Mouse (Mus musculus) limb, embryonic 15.5 days (tissue): ENCODE data around the gene Chst8. TPM values are rescaled to one million over a fixed set of nuclear protein-coding genes. Genes with fewer than 3 reads are reported as not detected.
A peak's percentile ranks its signal among the peaks of the same experiment; 100 is the strongest.

Experiments used
- ATAC-seq: fragments of 200-750 bp; cut with Nextera tagmentation; 2 replicates; pipeline ENCODE4 v1.8.0; 2017; ENCODE audit warnings: low read depth, moderate TSS enrichment; ENCODE audit not compliant: insufficient number of reproducible peaks, low FRiP score, low TSS enrichment
- H3K27ac ChIP-seq: fragments of 300-500 bp; sonication (generic); 2 replicates; pipeline ENCODE4 v1.5.1; 2015; ENCODE audit warnings: moderate library complexity, mild to moderate bottlenecking, inconsistent platforms
- H3K27me3 ChIP-seq: fragments of 300-500 bp; sonication (generic); 2 replicates; pipeline ENCODE4 v1.6.1; 2015; ENCODE audit warnings: inconsistent platforms
- H3K36me3 ChIP-seq: fragments of 300-500 bp; sonication (generic); 2 replicates; pipeline ENCODE4 v1.6.1; 2015; ENCODE audit warnings: inconsistent platforms
- H3K4me1 ChIP-seq: fragments of 300-500 bp; sonication (generic); 2 replicates; pipeline ENCODE4 v1.6.1; 2015; ENCODE audit warnings: inconsistent platforms
- H3K4me2 ChIP-seq: fragments of 300-500 bp; sonication (generic); 2 replicates; pipeline ENCODE4 v1.6.1; 2015; ENCODE audit warnings: mild to moderate bottlenecking, inconsistent platforms
- H3K4me3 ChIP-seq: fragments of 300-500 bp; sonication (generic); 2 replicates; pipeline ENCODE4 v1.5.1; 2015; ENCODE audit warnings: mild to moderate bottlenecking, inconsistent platforms
- H3K9ac ChIP-seq: fragments of 300-500 bp; sonication (generic); 2 replicates; pipeline ENCODE4 v1.6.1; 2015; ENCODE audit warnings: inconsistent platforms
- H3K9me3 ChIP-seq: fragments of 300-500 bp; sonication (generic); 2 replicates; pipeline ENCODE4 v1.6.1; 2016; ENCODE audit warnings: inconsistent platforms
- WGBS: fragments of 180-500 bp; shearing (Covaris S2); methylation state at CpG from one replicate; pipeline ENCODE4 v1.1.7; 2015; 5-methylcytosine and 5-hydroxymethylcytosine counted together
- polyA plus RNA-seq: library from polyadenylated mRNA; unstranded; fragments of >200 nt; fragmentation: Nextera tagmentation; extraction: Ambion mirVana; gene quantifications from 2 replicates; pipeline ENCODE4 v1.2.1, GENCODE M21; 2015

Gene Chst8
- polyA plus RNA-seq, 1 experiment from 2014 or later = 1.2 TPM

- Histone ChIP-seq H3K27ac (no peak overlapping the region), H3K4me2 (no peak overlapping the region), H3K4me1 (no peaks in the 10 kb centered on the region), H3K9me3 (no peaks in the 10 kb centered on the region), H3K27me3 (no peaks in the 10 kb centered on the region), H3K4me3 (no peak overlapping the region), H3K36me3 (no peaks in the 10 kb centered on the region), H3K9ac (no peak overlapping the region)
- ATAC-seq = no peak
- WGBS = 45% methylated on average over 6 of the region's 6 CpGs
Observed at GRCm38 (mm10) chr7:34820554-34820953, 8.0 kb upstream of the Chst8 start.

DNA sequence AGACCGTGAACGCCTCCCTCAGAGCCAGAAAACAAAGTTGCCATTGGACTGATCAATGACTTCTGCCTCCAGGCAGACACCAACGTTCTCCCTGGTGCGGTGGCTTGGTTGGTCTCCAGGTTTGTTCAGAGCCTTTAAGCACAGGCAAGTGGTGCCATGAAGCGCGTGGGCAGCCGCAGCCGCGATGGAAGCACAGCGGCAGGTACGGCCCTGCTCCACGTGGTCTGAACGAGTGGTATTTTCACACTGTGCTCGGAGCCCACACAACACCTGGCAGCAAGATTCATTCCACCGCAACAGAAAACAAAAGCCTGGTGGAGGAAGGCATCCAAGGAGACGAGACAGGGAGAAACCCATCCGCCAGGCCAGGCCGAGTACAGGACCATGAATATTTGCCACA lies 7.3 kb upstream of the Chst8 start:
- Histone ChIP-seq H3K36me3 (no peaks in the 10 kb centered on the region), H3K9me3 (no peaks in the 10 kb centered on the region), H3K27ac (no peak overlapping the region), H3K27me3 (no peaks in the 10 kb centered on the region), H3K4me2 (no peak overlapping the region), H3K4me3 (no peak overlapping the region), H3K4me1 (no peaks in the 10 kb centered on the region), H3K9ac (no peak overlapping the region)
- no peak for ATAC-seq
- 82% methylated on average over 18 of the region's 18 CpGs for WGBS

- 73% methylated on average over 5 of the region's 5 CpGs for WGBS
- no peak overlapping the region for H3K4me2 ChIP-seq
- H3K4me3 ChIP-seq = no peak overlapping the region
- ATAC-seq = no peak
- peaks cover 2% of the 10 kb centered on the region; the same call in 1 of the 2 replicates for H3K27me3 ChIP-seq
- no peak overlapping the region for H3K27ac ChIP-seq
- no peaks in the 10 kb centered on the region for H3K36me3 ChIP-seq
- H3K9ac ChIP-seq = no peak overlapping the region
- no peaks in the 10 kb centered on the region for H3K4me1 ChIP-seq
- H3K9me3 ChIP-seq = no peaks in the 10 kb centered on the region
Observed at GRCm38 (mm10) chr7:34818660-34819059, 6.1 kb upstream of the Chst8 start.

GRCm38 (mm10) chr7:34816981-34817380 lies 4.5 kb upstream of the Chst8 start:
- Histone ChIP-seq H3K36me3 (no peaks in the 10 kb centered on the region), H3K27me3 (peaks cover 19% of the 10 kb centered on the region), H3K27ac (no peak overlapping the region), H3K9ac (no peak overlapping the region), H3K4me3 (no peak overlapping the region), H3K9me3 (no peaks in the 10 kb centered on the region), H3K4me2 (no peak overlapping the region), H3K4me1 (peaks cover 14% of the 10 kb centered on the region)
- WGBS = 77% methylated on average over 7 of the region's 7 CpGs
- ATAC-seq = no peak

- 74% methylated on average over 3 of the region's 3 CpGs for WGBS
- Histone ChIP-seq H3K9me3 (no peaks in the 10 kb centered on the region), H3K9ac (no peak overlapping the region), H3K4me1 (peaks cover 25% of the 10 kb centered on the region), H3K27me3 (peaks cover 41% of the 10 kb centered on the region), H3K4me3 (no peak overlapping the region), H3K4me2 (no peak overlapping the region), H3K27ac (no peak overlapping the region), H3K36me3 (no peaks in the 10 kb centered on the region)
- no peak for ATAC-seq
Observed at GRCm38 (mm10) chr7:34814801-34815200, 2.3 kb upstream of the Chst8 start.

DNA sequence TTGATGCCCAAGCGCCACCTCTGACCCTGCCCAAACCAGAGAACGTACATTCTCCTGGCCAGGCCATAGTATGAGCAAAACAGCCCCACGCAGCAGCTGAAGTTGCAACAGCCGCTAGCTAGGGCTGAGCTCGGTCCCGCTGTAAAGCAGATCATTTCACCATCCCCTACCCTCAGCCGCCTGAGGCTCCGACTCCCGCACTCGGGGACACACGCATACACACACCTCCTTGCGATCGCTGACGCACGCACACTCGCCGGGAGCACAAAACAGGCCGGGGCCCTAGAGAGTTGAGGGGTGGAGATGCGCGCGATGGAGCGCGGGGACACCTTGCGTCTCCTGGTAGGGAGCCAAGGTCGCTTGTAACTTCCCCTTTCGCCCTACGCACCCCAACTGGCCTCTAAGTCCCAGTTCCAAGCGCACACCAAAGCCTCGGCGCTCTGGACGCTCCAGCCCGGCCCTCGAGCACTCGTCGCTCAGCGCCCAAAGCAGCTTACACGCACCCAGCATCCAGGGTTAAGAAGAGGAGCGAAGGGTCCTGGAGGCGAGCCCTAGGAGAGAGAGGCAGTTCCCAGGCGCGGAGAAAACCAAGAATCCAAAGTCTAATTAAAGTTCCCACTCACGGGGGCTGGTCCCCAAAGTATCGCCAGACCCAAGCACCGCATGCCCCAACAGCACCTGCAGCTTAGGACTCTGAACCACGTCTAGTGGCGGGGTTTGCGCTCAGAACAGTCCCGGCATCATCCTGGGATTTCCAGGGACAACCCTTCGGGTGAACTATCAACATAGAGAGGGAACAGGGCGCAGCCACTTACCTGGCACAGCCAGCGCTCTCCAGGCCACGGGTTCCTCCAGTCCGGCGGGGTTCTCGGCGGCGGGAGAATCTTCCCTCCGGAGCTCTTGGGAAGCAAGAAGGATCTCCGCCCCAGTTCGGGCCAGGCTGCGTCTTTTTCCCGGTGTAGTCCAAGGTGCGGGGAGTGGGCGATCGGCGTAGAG lies 682 bp downstream of the Chst8 start:
- Histone ChIP-seq H3K27me3 (peaks cover 57% of the 10 kb centered on the region), H3K36me3 (no peaks in the 10 kb centered on the region)
- under 1% methylated on average over 66 of the region's 66 CpGs for WGBS

DNA sequence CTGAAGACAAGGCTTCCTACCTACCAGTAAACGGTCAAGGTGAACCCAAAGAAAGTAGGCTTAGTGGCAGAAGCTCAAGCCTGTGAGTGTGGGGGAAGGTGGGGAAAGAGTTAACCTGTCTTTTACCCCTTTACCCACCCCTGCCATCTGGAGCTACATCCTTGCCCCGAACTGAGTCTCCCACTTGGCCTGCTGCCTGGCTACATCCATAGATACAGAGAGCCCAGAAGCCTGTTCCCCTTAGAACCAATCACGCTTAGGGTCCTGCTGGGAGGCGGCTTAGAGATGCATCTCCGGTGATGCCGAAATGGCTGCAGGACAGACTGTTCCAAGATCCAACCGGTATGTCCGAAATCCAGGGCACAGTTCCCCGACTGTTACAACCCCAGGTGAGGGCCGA lies 1.5 kb downstream of the Chst8 start:
- no peaks in the 10 kb centered on the region for H3K36me3 ChIP-seq
- peaks cover 25% of the 10 kb centered on the region for H3K4me1 ChIP-seq
- H3K4me3 ChIP-seq = peak overlapping the region; percentile 60
- no peak overlapping the region for H3K27ac ChIP-seq
- WGBS = 7% methylated on average over 10 of the region's 10 CpGs
- H3K9me3 ChIP-seq = no peaks in the 10 kb centered on the region
- peaks cover 57% of the 10 kb centered on the region for H3K27me3 ChIP-seq
- no peak overlapping the region for H3K9ac ChIP-seq
- ATAC-seq = no peak
- peak overlapping the region; percentile 92; the same call in 1 of the 2 replicates for H3K4me2 ChIP-seq

More for the DNA sequence above, 682 bp downstream of the Chst8 start:
- Histone ChIP-seq H3K4me2 (peak overlapping the region; percentile 92), H3K9ac (0 out of 2 replicates have a peak overlapping the region, but pooled peaks have one; percentile 20), H3K27ac (no peak overlapping the region), H3K4me1 (peaks cover 25% of the 10 kb centered on the region), H3K9me3 (no peaks in the 10 kb centered on the region), H3K4me3 (peak overlapping the region; percentile 60)
- no peak for ATAC-seq

GRCm38 (mm10) chr7:34806307-34806706 lies 6.2 kb downstream of the Chst8 start:
- ATAC-seq = no peak
- 60% methylated on average over 6 of the region's 6 CpGs for WGBS
- Histone ChIP-seq H3K9ac (no peak overlapping the region), H3K27ac (no peak overlapping the region), H3K4me2 (no peak overlapping the region), H3K9me3 (no peaks in the 10 kb centered on the region), H3K4me1 (peaks cover 4% of the 10 kb centered on the region), H3K4me3 (no peak overlapping the region), H3K27me3 (peaks cover 32% of the 10 kb centered on the region), H3K36me3 (no peaks in the 10 kb centered on the region)

DNA sequence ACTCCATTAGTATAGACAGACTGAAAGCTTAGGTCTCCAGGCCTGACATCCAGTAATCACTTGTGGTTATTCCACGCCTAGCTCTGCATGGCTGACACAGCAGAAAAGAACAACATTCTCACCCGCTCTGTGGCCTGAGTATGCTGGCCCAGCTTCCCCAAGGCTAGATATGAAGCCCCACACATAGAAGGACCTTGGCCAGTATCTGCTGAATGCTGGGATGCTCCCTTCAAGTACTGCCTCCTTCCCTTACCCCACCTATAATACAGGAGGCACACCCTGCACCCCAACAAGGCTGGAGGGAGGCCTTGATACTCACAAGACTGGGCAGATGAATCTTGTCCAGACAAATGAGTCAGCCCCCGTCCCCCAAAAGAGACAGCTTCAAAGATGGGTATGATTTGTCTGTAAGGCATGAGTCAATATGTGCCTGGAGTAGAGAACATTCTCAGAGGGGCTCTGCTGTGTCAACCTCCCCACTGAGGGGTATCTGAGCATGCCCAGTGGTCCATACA lies 6.8 kb downstream of the Chst8 start:
- Histone ChIP-seq H3K4me2 (no peak overlapping the region), H3K36me3 (no peaks in the 10 kb centered on the region), H3K4me3 (no peak overlapping the region), H3K27ac (no peak overlapping the region), H3K9ac (no peak overlapping the region), H3K9me3 (no peaks in the 10 kb centered on the region), H3K27me3 (peaks cover 29% of the 10 kb centered on the region), H3K4me1 (no peaks in the 10 kb centered on the region)
- WGBS = 70% methylated on average over 3 of the region's 3 CpGs
- no peak for ATAC-seq

DNA sequence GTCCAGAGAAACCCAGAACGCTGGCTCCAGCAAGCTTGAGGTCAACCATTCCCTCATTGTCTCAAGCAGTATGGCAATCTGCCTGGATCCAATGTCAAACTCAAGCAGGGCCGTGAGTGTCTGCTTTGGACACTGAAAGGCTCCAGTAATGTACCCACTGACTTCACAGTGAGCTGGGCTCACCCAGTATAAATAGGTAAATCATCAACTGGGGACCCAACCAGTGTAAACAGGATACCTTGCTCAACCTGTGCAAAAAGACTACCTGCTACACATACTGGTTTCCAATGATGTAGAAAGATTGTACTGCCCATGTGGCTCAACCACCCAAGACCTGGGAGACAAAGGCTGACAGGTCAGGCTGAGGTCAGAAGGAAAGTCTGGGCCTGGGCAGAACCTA lies 7.5 kb downstream of the Chst8 start:
- Histone ChIP-seq H3K4me1 (0 out of 2 replicates have a peak, but pooled peaks cover under 1% of the 10 kb centered on the region), H3K27me3 (peaks cover 23% of the 10 kb centered on the region), H3K4me2 (no peak overlapping the region), H3K4me3 (no peak overlapping the region), H3K9me3 (no peaks in the 10 kb centered on the region), H3K9ac (no peak overlapping the region), H3K36me3 (no peaks in the 10 kb centered on the region), H3K27ac (no peak overlapping the region)
- WGBS = 86% methylated on average over 2 of the region's 2 CpGs
- ATAC-seq = no peak

DNA sequence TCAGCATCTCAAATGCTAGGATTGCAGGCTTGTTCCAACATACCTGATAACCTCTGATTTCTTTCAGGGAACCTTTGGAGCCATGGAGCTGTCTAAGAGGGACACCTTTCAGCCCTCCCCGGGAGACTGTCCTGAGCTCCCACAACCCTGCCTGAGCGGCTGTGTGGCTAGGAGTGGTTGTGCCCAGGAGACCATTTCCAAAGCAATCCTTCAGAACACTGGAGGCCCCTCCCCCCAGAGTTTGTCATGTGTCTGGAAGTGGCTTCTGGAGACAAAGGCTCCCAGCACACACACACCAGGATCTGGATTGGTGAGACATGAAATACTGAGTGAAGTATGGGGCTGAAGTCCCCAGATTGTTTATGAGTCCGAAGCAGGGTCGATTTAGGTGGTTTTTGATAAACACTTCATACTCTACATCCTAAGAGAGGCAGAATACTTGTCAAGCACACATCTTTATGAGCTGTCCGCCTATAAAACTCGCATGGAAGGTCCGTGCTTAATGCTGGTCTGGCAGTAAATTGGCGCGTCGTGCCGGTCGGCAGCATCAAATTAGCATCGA lies 12.5 kb downstream of the Chst8 start:
- H3K4me2 ChIP-seq = no peak overlapping the region
- H3K36me3 ChIP-seq = no peaks in the 10 kb centered on the region
- H3K9me3 ChIP-seq = no peaks in the 10 kb centered on the region
- H3K9ac ChIP-seq = no peak overlapping the region
- H3K4me1 ChIP-seq = peaks cover 21% of the 10 kb centered on the region
- no peak for ATAC-seq
- WGBS = 12% methylated on average over 13 of the region's 13 CpGs
- no peak overlapping the region for H3K4me3 ChIP-seq
- H3K27me3 ChIP-seq = peaks cover 7% of the 10 kb centered on the region; the same call in 1 of the 2 replicates
- no peak overlapping the region for H3K27ac ChIP-seq

DNA sequence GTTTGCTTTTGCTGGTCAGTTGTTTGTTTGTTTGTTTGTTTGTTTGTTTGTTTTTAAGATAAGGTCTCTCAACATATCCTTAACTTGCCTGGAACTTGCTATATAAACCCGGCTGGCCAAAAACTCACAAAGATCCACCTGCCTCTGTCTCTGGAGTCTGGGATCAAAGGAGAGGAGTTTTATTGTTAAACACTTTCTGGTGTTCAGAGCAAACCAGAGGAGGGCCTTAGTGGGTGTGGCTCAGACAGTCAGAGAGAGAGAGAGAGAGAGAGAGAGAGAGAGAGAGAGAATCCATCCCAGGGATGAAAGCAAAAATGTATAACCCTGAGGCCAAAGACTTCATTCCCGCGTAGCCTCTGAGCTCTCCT lies 13.1 kb downstream of the Chst8 start:
- peaks cover 21% of the 10 kb centered on the region for H3K4me1 ChIP-seq
- 25% methylated on average over 3 of the region's 3 CpGs for WGBS
- H3K9me3 ChIP-seq = no peaks in the 10 kb centered on the region
- no peak for ATAC-seq
- H3K27ac ChIP-seq = no peak overlapping the region
- no peak overlapping the region for H3K9ac ChIP-seq
- H3K36me3 ChIP-seq = no peaks in the 10 kb centered on the region
- no peak overlapping the region for H3K4me3 ChIP-seq
- peaks cover 7% of the 10 kb centered on the region; the same call in 1 of the 2 replicates for H3K27me3 ChIP-seq
- no peak overlapping the region for H3K4me2 ChIP-seq
